Mouse (Mus musculus) left cerebral cortex, postnatal 4 days (tissue): ENCODE measurements at regions not wholly inside any gene's neighbourhood (a gene's known extent, or its start where the extent isn't known, plus 50 kb on each side); places are given as distances from the start of the nearest gene placed in this dataset.

Experiments
- DNase-seq: peaks from one replicate; pipeline ENCODE4 v3.0.0-alpha.2; 2022
- intact Hi-C: fragments of 180-260 bp; cut with DNase I; formaldehyde crosslinking; loops from one replicate; pipeline ENCODE4 v1.15.1; 2025

DNA sequence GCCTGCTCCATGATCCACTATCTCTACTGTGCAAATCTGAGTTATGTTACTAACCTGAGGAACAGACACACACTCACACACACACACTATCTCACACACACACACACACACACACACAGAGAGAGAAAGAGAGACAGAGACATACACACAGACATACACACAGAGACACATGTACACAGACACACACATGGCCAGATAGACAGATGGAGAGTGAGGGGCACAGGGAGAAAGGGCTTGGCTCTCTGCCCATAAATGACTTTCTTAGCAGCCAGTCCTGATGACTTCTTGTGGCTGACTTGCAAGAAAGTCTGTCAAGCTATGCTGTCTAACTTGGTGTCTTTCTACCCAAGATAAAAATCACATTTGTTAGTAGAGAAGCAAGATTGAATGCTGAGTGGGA is 63.7 kb upstream of the Kirrel3 start:
- peak; percentile 19 for DNase-seq
- intact Hi-C loops = no loop called here

DNA sequence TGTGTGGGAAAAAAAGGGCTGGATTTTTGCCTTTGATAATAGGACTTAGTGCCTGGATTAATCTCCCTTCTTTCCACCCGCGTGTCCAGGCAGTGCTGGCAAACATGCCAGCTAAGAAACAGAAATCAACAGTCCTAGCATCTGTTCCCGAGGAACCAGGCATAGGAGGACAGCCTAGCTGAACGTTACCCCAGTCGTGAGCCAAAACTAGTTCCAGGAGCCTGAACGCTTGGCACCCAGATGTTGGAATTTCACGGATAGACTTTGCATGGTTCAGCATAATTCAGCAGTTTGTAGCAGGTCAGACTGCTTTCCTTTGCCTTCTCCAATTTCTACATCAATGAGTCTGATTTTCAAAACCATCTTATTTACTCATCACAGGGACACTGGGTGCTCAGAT is 62.6 kb upstream of the Kirrel3 start:
- intact Hi-C loops = no loop called here
- DNase-seq = no peak

DNA sequence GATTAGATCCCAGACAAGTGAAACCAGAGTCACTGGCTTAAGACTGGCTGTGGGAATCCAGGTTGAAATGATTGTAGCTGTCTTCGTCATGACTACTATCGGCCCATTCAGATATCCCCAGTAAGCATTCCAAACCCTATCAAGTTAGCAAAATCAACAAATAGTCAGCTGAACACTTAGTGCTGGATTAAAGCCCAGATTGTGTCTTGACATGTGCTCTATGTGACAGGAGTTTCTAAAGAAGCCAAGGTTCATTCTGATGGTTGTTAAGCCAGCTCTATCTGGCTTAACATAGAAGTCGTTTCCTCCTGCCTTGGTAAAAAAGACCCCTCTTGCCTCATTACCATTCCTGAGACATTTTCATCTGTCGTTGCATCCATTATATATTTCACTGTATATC is 59.1 kb upstream of the Kirrel3 start:
- intact Hi-C loops = no loop called here
- DNase-seq = no peak

DNA sequence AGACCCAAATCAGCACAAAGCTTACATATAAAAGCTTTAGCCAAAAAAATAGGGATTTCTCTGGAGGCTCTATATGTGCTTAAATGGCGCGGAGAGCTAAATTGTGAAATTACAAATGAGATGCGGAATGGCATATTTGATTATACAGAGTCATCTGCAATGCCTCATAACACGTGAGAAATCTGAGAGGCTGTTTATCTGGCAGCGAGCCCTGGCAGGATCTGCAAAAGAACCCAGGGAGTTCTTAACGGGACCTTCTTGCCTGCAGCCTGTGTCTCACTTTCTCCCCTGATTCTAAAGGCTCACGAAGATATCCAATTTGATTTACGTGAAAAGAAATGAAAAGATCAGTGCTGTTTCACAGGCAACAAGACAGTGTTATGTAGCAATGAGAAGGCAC is 58.0 kb upstream of the Kirrel3 start:
- intact Hi-C loops = no loop called here
- DNase-seq = peak; percentile 56
